Mouse (Mus musculus) adrenal gland, postnatal 14 days (tissue): ENCODE measurements at regions not wholly inside any gene's neighbourhood (a gene's known extent, or its start where the extent isn't known, plus 50 kb on each side); places are given as distances from the start of the nearest gene placed in this dataset.
A peak's percentile ranks its signal among the peaks of the same experiment; 100 is the strongest.

Experiments used
- DNase-seq: peaks from one replicate; pipeline ENCODE4 v3.0.0; 2021; ENCODE audit warnings: mixed read lengths

GRCm38 (mm10) chr6:31219736-31220135 lies 178.8 kb upstream of the Mkln1 start:
- no peak for DNase-seq

GRCm38 (mm10) chr6:31220184-31220931 lies 178.2 kb upstream of the Mkln1 start:
- DNase-seq = peak; percentile 90

- DNase-seq = peak; percentile 16
Observed at GRCm38 (mm10) chr6:31221490-31221889, 177.0 kb upstream of the Mkln1 start.

- peak; percentile 32 for DNase-seq
Observed at GRCm38 (mm10) chr6:31222024-31222579, 176.4 kb upstream of the Mkln1 start.

DNA sequence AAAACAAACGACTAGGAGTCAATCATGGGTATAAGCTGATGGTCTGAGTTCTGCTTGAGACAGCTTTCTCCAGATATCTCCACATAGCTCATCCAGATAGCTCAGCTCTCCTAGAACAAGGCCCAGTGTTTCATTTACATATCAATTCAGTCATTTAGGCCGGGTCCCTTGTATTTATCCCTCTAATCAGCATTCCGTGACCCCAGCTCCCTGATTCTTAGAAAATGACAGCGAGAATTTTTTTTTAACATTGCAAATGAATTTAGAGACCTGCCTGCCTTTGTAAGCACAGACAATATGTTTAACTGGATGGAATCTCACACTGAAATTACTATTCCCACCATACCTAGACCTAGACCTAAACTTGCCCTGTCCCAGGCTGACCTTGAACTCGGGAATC lies 171.1 kb upstream of the Mkln1 start:
- no peak for DNase-seq

- DNase-seq = no peak
Observed at GRCm38 (mm10) chr6:31228061-31228460, 170.5 kb upstream of the Mkln1 start.

GRCm38 (mm10) chr6:31231821-31232220 lies 166.7 kb upstream of the Mkln1 start:
- DNase-seq = peak; percentile 67

- DNase-seq = peak; percentile 44
Observed at GRCm38 (mm10) chr6:31233252-31233993, 165.1 kb upstream of the Mkln1 start.

DNA sequence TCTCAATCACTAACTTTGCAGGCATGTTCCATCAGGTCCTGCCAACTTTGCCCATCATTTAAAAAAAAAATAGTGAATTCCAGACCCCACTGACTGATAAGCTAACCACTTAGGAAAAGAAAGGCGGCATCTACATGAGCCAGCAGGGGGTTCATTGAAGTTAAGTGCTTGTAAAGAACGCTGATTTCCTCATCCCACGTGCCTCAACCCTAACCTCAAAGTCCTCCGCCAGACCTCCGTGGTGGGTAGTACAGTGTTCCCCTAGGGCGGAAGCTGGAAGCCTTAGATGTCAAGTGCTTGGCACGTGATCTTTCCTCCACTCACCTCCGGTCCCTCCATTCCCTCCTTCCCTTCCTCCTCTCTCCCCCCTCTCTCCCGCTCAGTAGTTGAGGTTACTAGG lies 158.5 kb upstream of the Mkln1 start:
- no peak for DNase-seq

GRCm38 (mm10) chr6:31250526-31250925 lies 148.0 kb upstream of the Mkln1 start:
- DNase-seq = no peak

DNA sequence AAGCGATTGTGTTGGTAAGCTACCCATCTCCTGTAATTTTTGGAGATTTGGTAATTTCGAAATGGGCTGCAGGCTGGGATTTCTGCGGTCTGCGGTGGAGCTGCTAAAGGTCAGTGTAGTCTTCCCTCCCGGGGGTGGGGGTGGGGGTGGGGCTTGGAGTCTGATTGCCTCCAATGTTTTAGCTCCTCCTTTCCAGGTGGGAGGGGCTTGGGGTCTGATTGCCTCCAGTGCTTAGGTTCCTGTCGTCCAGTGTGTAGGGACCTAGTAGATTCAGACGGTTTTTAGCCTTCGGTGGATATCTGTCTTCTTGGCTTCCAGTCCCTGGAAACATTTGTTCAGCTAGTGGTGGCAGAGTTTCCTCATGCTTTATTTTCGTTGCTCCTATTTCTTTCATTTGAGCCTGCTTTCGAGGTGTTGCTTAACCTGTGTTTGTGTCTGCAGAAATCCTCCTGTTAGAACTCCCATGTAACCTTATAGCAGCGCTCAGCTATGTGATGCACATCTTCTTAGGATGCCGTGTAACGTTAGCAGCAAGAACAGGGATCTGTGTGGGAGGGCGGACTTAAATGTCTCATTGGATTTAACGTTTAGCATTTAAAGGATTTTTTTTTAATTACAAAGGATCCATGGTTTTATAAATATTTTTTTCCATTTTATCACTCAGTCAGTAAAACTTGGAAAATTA lies 145.1 kb upstream of the Mkln1 start:
- peak; percentile 68 for DNase-seq

DNA sequence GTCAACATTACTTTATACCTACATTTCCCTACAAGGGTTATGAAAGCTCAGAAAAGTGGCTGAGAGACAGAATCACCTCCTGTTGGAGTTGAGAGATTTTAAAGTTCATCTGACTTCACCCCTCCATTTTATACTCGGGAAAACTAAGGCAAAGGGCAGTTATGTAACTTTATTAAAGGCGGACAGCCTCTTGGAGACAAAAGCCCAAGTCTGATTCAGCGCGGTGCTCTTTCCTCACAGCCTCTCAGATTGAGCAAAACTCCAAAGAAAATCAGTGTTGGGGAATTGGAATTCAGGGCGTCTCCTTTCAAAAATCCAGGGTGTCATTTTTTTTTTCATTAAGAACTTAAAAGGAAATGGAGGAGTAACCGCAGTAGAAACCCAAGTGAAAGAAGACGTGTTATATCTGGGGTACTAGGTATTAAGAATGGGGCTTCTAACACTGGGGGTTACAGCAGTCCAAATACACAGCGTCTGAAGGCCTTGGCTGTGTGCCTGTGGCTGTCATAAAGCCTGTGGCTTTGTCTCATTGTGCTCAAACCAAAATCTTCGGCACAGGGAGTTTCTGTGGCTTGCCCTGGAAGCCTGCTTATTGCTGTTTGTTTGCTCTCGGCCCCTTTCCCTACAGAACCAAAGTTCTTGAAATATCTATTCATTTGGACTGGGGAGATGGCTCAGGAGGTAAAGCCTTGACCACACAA lies 137.7 kb upstream of the Mkln1 start:
- DNase-seq = peak; percentile 34

- peak; percentile 37 for DNase-seq
Observed at GRCm38 (mm10) chr6:31261797-31262540, 136.6 kb upstream of the Mkln1 start.

DNA sequence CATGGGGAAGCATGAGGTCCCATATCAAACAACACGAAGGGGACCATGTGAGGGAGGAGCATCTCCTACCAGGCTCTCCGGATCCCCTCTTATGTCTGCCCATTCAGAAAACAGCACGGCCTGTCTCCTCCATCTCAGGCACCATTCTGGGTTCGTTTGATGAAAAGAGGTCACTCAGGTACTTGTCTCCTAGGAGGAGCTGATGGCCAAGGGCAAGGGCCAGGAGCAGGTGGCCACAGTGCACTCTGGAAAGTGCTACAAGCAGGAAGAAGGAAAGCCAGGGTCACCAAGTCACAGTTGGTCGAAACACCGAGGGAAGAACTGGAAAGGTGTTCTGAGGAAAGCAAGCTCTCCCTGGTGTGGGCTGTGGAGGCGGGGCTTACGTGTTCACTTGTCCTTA lies 135.9 kb upstream of the Mkln1 start:
- DNase-seq = no peak

DNA sequence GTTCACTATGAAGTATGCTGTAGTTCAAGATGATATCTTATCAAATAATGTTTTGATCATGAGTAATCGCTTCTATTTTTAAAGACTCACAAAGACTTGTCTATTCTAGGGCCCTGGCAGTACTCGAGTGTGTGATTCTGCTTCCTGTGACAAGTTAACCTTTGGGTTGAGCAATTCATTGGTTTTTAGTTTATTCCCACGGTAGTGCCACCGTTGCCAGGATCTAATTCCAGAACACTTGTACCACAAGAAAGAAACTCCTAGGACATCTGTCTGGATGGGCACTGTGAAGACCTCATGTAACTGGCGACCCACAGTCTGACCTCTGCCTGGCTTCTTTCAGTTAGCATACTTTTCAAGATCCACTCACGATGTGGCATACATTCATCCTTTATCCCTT lies 134.7 kb upstream of the Mkln1 start:
- DNase-seq = no peak

DNA sequence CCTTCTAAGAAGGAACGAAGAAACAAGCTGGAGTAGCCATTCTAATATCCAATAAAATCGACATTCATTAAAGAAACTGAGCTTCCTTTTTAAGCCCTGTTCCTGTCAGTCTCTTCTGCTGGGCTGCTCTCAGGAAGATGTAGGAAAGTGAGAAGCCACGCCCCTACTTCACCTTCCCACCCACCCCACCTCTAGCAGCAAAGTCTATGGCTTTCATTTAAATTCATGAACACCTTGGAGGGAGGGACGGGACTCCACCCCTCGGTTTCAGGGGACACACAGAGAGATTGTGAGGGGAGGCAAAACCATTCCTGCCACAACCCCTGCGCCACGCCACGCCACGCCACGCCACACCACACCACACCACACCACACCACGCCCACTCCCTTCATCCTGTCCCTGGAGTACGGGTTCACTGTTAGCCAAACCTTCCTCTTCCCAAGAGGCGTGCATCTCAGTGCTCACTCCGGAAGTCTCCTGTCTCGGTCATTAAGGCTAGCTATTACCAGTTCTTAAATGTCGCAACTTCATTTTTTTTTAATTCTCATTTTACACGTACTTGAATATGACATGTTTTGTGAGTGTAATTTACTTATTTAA lies 132.0 kb upstream of the Mkln1 start:
- no peak for DNase-seq

DNA sequence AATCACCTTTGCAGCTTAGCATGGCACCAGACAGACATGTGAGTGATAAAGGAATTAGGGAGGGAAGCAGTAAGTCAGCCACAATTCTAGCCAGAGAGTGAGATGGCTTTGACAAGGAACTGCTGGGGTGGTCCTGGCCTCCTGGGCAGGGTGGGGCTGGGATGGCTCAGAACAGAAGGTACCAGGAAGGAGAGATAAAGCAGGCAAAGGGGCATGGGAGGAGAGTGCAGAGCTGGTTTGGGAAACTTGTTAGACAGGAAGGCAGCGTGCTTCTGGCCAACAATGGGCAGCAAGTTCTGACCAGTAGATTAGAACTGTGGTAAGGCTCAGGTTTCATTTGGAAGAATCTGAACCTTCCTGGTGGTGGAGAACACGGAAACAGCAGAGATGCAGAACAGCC lies 130.5 kb upstream of the Mkln1 start:
- no peak for DNase-seq

- DNase-seq = no peak
Observed at GRCm38 (mm10) chr6:31273816-31274215, 124.7 kb upstream of the Mkln1 start.

DNA sequence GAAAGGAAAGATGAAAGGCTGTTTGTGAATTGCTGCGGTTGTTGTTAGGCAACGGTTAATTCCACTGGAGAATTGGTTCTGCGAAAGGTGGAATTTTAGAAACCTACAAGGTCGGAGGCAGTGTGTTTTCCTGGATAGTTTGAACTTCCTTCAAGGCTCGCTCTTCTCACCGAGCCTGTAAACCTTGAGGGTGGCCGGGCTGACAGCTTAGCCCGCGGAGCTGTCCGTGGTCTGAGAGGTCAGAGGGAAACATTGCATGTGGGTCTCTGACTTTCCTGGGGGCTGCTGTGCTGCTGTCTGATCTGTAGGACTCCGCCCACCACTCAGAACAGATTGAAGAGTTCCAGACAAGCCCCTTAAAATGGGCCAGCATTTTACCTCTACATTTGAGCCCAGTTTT lies 124.3 kb upstream of the Mkln1 start:
- no peak for DNase-seq

- DNase-seq = no peak
Observed at GRCm38 (mm10) chr6:31277792-31278191, 120.7 kb upstream of the Mkln1 start.

DNA sequence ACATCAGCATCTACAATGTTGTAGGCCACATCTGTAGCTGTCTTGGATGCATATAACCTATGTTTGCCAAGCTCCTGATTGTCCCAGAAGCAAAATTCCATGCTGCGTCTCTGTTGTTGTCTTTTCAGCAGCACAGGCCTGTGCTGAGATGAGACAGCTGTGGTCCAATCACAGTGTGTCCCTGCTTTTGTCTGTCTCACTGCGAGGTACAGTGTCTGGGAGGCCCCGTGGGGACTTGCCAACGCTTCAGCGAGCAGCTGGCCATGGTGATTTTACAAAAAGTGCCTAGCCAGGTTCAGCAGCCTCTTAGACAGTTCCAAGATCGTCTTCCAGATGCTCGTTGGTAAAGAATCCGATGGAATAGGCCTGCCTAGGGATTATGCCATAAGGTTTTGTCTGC lies 114.6 kb upstream of the Mkln1 start:
- no peak for DNase-seq
